Mouse (Mus musculus): ENCODE data around the gene 1700123O20Rik.

The 1700123O20Rik gene

GRCm38 (mm10) chr14:54724049-54724448, 38.0 kb downstream of the 1700123O20Rik start:
- DNase-seq (ENCODE audit: low spot score in 2 of 2) = no peak

GRCm38 (mm10) chr14:54727565-54727964, 41.5 kb downstream of the 1700123O20Rik start:
- no peak for DNase-seq (ENCODE audit: low spot score in 2 of 2)

- no peak for DNase-seq (ENCODE audit: low spot score in 2 of 2)
These were observed 43.0 kb downstream of the 1700123O20Rik start for GRCm38 (mm10) chr14:54728823-54729653.

GRCm38 (mm10) chr14:54730305-54730704, 44.3 kb downstream of the 1700123O20Rik start:
- DNase-seq (ENCODE audit: low spot score in 2 of 2) = no peak

GRCm38 (mm10) chr14:54732206-54732605, 46.2 kb downstream of the 1700123O20Rik start:
- DNase-seq (ENCODE audit: low spot score in 2 of 2) = no peak

- no peak for DNase-seq (ENCODE audit: low spot score in 2 of 2)
These were observed 48.0 kb downstream of the 1700123O20Rik start for GRCm38 (mm10) chr14:54734004-54734403.

- no peak for DNase-seq (ENCODE audit: low spot score in 2 of 2)
These were observed 49.2 kb downstream of the 1700123O20Rik start for GRCm38 (mm10) chr14:54735221-54735620.

GRCm38 (mm10) chr14:54736555-54737552, 50.8 kb downstream of the 1700123O20Rik start:
- no peak for DNase-seq (ENCODE audit: low spot score in 2 of 2)

GRCm38 (mm10) chr14:54737634-54738033, 51.6 kb downstream of the 1700123O20Rik start:
- DNase-seq (ENCODE audit: low spot score in 2 of 2) = no peak

All from frontal cortex, postnatal 25 days (tissue).